Mouse (Mus musculus): Measurements from ENCODE around the gene Ripk3. TPM values are rescaled to one million over a fixed set of nuclear protein-coding genes. Genes with fewer than 3 reads are reported as not detected.

Gene Ripk3
- total RNA-seq (2021) = 1 to 10 TPM; 2.4 to 2.6 TPM
- long read RNA-seq, experiment 1, partial matches to known transcripts = 0 of 2 reads
- long read RNA-seq, experiment 1, other reads (novel, unspliced or antisense) = 0 of 2 reads
- long read RNA-seq, experiment 2, partial matches to known transcripts = 0 of 1 reads
- long read RNA-seq, experiment 2, other reads (novel, unspliced or antisense) = 0 of 1 reads

DNA sequence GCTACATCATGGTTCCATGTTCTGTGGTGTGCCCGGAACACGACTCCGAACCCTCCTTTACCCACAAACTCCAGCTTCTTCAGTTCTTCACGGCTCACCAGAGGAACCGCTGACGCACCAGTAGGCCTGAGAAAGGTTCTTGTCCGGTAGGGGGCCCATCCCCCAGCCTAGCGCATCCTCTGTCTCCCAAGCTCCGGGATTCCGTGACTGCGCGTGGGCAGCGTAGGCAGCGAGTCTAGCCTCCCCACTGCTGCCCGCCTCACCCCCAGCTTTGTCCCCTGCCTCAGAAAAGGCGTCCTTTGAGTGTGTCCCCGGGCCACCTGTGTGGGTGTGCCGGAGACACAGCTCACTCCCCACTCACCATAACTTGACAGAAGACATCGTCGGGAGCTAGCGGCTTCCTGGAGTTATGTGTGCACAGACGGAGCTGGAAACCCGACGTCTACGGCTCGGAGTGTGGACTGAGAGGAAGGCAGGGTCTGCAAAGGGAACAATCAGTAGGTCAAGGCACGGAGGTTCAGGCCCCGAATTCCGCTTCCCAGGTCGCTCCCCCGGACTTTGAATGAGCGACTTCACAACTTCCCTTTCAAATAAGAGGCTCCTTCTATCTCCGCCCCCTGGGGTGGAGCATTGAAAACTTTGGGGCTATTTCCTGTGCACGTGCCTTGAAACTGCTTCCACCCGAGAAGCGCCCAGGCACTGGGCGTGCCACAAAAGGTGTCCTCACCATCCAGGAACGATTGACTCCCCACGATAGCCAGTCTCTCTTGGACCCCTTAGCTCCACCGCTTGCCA, at the start of gene Ripk3:
Ripk3 (minus strand) TSS at position 610 of the 795 bp plus-strand sequence.
- DNase-seq = no peak
- intact Hi-C loops (cut with DNase I; ENCODE audit: low total_unique reads) = no loop called here

DNA sequence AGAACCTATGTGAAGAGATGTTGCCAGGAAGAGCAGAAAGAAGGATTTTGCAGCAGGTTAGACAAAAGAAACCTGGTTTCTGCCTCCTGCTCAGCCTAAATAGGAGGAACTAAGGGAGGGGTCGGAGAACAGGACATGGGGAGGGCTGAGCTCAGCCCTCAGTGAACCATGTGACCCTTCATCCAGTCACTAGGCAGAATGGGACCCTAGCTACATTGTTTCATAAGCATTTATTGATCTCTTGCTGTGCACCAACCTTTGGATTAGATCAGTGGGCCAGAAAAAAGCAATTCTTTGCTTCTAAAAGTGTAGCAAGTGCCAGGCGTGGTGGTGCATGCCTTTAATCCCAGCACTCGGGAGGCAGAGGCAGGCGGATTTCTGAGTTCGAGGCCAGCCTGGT, 49.6 kb upstream of the Ripk3 start:
- no peak for DNase-seq
- intact Hi-C loops (cut with DNase I; ENCODE audit: low total_unique reads) = no loop called here

DNA sequence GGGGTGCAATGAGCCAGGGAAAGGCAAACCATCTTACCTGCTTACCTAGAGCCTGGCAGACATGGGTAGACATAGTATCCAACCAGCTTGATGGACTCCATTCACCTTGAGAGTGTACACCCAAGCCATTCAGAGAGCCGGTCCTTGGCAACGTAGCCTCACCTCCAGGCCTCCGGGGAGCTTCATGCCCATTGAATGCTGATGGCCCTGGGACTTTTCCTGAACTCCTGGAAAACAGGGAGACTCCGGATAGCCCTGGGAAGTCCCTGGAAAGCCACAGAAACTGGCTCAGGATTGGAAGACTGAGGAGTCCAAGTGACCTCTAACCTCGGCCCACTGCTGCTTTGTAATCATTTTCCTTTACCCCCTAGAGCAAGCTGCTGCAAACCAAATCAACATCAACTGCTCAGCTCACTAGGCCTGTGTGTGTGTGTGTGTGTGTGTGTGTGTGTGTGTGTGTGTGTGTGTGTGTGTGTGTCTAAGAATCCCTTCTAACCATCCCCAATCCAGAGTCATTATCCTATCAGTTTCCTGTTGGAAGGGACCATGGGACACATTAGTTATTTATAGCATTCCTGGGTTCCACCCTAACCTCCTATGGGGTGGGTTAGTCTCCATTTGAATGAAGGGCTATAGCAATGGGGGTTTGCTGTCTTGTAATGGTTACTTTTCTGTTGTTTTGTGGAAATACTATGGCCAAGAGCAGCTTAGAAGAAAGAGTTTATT, 46.3 kb upstream of the Ripk3 start:
- intact Hi-C loops (cut with DNase I; ENCODE audit: low total_unique reads) = no loop called here
- no peak for DNase-seq

DNA sequence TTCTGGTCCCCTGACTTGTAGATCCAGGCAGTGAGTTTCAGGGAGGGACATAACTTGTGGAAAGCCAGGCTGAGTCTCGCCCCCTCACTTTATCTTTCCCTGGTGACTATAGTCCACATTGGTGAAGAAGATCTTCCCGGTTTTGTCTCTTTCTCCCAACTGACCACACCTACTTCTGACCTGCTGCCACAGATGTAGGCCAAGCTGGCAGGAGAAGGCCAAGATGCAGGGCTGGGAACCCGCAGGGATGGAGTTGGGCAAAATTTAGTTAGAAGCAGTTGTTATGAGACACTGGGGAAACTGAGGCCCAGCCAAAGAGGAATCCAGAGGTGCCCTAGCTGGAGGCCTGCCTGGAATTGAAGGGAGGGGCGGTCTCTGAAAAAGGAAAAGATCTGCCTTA, 44.5 kb upstream of the Ripk3 start:
- intact Hi-C loops (cut with DNase I; ENCODE audit: low total_unique reads) = no loop called here

DNA sequence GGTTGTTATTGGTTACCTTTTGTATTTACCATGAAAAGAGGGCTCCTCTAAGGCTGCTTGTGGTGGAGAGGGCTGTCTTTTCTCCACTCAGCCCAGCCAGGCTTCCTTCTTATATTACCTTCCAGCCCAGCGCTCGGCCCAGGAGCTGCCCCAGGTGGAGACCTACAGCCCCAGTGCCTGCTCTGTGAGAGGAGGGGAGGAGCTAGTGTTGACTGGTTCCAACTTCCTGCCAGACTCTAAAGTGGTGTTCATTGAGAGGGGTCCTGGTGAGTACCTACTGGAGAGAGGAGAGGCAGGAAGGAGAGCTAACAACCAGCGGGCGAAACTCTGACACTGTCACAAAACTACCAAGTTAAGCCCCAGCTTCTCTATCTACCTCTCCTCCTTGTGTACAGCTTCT, 41.7 kb upstream of the Ripk3 start:
- DNase-seq = no peak
- intact Hi-C loops (cut with DNase I; ENCODE audit: low total_unique reads) = no loop called here

More for the DNA sequence above, 44.5 kb upstream of the Ripk3 start:
- no peak for DNase-seq

DNA sequence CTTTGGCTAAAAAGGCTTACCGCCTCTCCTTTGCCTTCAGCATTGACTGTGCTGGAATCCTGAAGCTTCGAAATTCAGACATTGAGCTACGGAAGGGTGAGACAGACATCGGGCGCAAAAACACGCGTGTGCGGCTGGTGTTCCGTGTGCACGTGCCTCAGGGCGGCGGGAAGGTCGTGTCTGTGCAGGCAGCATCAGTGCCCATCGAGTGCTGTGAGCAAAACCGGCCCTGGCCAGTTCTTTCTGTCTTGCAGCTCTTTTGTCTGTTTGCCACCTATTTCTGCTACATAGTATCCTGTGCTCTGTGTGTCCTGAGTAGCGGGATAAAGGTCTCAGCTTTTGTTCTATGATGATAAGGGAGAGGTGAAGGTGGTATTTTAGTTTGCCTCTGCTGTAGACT, 41.2 kb upstream of the Ripk3 start:
- DNase-seq = no peak
- intact Hi-C loops (cut with DNase I; ENCODE audit: low total_unique reads) = no loop called here

DNA sequence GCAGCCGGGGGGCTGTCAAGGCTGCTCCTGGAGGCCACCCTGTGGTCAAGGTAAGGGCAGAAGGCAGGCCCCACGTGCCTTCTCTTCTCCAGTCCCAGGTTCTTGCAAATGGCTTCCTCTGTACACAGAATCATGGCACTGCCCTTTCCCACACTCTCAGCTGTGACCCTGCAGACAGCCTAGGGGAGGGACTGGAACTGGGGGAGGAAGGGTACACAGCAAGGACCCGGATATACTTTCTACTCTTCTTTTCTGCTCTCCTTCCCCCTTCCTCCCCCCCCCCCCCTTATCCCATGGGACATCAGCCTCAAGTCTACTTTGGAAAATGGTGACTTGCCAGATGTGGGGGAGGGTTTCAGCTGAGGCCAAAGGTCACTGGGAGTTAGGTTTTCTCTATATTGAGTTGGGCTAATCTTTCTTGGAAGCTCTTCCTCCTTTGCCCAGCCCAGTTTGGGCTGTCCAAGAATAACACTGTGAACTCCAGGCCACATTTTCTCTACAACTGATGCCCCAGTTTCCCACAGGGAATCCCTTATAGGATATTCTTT, 40.1 kb upstream of the Ripk3 start:
- intact Hi-C loops (cut with DNase I; ENCODE audit: low total_unique reads) = no loop called here
- DNase-seq = no peak

DNA sequence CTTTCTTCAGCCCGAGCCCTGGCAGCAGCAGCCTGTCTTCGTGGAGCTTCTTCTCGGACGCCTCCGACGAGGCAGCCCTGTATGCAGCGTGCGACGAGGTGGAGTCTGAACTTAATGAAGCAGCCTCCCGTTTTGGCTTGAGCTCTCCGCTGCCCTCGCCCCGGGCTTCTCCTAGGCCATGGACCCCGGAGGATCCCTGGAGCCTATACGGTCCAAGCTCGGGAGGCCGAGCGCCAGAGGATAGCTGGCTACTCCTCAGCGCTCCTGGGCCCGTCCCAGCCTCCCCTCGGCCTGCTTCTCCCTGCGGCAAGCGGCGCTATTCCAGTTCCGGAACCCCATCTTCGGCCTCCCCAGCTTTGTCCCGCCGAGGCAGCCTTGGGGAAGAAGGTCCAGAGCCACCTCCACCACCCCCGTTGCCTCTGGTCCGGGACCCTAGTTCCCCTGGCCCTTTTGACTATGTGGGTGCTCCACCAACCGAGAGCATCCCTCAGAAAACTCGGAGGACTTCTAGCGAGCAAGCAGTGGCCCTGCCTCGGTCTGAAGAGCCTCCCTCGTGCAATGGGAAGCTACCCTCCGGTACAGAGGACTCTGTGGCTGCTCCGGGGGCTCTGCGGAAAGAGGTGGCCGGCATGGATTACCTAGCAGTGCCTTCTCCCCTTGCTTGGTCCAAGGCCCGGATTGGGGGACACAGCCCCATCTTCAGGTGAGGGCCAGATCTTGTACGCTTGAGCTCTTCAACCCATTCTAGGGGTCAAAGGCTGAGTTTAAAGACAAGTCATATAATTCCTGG, 38.1 kb upstream of the Ripk3 start:
- DNase-seq = peak; percentile 31
- intact Hi-C loops (cut with DNase I; ENCODE audit: low total_unique reads) = no loop called here

DNA sequence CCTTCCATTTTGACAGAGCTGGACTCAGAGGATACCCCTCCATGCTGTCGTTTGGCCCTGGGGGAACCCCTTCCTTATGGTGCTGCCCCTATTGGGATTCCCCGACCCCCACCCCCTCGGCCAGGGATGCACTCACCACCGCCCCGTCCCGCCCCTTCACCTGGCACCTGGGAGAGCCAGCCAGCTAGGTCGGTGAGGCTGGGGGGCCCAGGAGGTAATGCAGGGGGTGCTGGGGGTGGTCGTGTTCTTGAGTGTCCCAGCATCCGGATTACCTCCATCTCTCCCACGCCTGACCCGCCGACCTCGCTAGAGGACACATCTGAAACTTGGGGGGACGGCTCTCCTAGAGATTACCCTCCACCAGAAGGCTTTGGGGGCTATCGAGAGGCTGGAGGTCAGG, 37.5 kb upstream of the Ripk3 start:
- intact Hi-C loops (cut with DNase I; ENCODE audit: low total_unique reads) = no loop called here
- DNase-seq = no peak

DNA sequence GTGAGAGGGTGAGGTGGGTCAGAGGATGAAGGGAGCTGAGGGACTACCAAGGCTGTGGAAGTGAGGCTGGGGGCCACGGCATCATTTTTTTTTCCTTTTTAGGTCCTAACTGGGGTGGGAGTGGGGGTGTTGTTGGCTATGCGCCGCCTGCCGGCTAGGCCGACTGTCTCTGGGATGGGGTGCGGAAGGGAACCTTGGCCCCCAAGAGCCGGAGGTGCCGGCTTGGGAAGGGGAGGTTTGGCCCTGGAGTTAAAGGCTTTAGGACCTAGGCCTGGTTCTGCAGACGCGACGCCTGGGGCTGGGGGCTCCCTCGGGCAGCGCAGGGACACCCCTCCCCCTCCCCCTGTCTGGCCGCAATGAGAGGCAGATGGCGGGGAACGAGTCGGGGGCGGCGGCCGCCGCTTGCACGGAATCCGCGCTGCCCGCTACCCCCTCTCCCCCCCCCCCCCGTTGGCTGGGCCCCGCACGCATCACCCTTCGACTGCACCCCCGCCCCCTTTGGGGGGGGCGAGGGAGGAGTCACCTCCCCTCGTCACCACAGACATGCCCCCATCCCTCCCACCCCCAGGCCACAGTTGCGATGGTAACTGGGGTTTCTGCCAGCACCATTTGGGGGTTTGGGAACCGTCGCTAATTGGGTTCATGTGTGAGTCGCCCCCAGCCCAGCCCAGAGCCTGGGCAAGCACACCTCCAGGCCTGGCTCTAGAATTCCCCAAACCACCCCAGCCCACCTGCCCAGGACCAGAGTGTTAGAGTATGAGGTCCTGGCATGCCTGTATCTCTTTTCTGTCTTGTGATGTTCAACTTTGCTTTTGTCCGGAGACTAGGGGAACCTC, 36.8 kb upstream of the Ripk3 start:
- peak; percentile 32 for DNase-seq
- intact Hi-C loops (cut with DNase I; ENCODE audit: low total_unique reads) = no loop called here

DNA sequence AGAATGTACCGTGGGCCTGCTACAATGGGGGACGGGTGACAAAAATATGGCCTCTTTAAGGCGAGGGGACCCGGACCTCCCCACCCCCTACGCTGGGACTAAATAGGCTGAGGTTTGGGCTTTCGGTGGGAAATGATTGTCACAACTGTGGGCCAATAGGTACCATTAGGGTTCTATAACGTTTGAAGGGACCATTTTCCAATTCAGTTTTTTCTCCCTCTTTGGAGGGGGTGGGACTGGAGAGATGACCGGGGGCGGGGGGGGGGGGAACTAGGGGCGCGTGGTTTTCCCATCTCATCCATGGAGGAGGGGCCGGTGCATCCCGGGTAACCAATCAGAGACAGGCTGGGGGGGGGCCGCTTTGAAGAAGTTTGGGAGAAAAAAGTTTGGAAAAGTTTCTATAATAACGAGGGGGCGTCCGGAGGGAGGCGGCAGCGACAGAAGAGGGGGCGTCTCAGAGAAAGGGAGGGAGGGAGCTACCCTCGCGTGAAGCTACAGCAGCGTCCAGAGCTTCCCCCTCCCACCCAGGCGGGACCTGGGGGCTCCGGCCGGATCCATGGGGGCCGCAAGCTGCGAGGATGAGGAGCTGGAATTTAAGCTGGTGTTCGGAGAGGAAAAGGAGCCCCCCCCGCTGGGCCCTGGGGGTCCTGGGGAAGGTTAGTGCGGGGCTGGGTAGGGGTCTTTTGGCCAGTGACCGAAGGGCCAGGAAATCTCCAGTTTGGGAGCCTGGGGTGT, 36.0 kb upstream of the Ripk3 start:
- peak; percentile 70 for DNase-seq
- intact Hi-C loops (cut with DNase I; ENCODE audit: low total_unique reads) = loop anchor here (5.0 kb wide), 2 partner anchors 38 to 93 kb away; no protein-coding TSS in a partner anchor

DNA sequence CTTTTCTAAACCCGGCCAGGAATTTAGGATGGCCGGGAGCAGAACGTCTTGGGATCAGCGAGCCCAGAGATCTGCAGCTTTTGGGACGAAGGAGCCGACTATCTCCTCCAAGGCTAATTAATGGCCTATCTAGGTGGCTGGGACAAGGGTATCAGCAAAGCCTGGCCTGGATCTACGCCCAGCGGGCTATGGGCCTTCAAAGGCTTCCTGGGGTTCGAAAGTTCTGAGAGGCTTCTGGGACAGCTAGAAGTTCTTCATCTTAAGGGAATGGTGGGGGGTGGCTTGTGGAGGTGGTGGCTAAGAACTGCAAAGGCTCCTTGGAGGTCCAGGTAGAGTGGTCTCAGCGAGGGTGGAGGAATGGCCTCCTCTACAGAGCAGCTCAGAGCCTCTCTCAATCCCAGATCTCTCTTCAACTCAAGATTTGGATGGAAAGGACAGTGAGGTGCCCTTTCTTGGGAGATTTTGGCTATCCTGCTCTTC, 35.4 kb upstream of the Ripk3 start:
- intact Hi-C loops (cut with DNase I; ENCODE audit: low total_unique reads) = loop anchor here (5.0 kb wide), 2 partner anchors 38 to 93 kb away; no protein-coding TSS in a partner anchor
- DNase-seq = peak; percentile 49

DNA sequence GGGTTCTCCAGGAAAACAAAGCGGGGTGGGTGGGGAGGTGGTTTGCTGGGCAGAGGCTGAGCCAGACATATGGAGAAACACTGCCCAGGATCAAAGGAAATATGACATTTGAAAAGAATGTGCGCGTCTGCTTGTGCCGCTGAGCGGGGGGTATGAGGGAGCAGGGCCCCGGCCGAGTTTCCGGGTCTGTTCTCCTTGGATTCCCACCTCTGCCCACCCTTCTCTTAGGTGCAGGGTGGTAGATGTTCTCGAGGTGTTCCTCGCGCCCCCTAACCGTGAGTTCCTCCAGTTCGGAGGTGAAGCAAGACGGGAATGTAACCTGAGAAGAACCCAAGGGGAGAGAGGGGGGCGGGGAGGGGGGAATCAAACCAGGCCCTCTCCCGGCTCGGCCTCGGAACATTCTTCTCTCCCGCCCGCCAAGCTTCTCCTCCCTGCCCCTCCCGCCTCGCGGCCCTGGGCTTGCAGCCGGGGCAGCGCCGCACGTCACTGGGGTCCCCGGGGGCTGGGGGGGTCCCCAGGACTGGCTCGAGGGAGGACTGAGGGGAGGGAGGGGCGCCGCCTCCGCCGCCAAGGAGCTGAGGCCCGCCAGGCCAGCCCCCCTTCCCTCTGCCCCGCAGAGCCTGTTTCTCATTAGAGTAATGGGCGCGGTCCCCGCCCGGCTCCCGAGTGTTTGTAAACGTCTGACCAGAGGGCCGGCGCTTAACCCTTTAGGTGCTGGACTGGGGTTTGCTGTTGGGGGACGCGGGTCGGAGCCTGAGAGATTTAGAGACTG, 34.5 kb upstream of the Ripk3 start, which contains the start of gene Nfatc4:
Nfatc4 (plus strand) TSS at position 154 of the 772 bp plus-strand sequence.
- intact Hi-C loops (cut with DNase I; ENCODE audit: low total_unique reads) = loop anchor here (5.0 kb wide), 2 partner anchors 39 to 94 kb away; no protein-coding TSS in a partner anchor
- DNase-seq = peak; percentile 89

DNA sequence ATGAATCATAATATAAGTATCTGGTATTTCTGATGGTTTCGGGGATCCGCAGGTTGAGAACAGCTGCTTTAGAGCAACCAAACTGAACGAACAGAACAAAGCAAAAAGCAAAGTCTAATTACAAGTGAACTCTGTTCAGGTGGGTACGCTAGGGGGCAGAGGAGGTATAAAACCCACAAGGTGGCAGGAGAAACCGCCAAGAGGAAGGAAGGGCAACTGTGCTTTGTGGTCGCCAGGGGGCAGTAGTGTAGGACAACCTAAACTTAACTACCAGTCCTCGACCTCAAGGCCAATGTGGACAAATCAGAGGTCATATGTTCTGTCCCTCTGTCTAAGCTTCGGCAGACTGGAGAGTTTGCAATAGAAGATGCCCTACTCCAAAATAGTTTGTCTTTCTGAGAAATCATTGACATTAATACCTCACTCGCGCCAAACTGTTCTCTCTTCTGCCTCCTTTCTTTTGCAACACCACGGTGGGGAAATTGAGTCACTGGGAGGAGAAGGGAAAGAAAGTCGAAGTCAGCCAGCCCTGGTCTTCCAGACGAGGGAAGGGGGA, 33.8 kb upstream of the Ripk3 start:
- intact Hi-C loops (cut with DNase I; ENCODE audit: low total_unique reads) = loop anchor here (5.0 kb wide), 2 partner anchors 40 to 95 kb away; no protein-coding TSS in a partner anchor

DNA sequence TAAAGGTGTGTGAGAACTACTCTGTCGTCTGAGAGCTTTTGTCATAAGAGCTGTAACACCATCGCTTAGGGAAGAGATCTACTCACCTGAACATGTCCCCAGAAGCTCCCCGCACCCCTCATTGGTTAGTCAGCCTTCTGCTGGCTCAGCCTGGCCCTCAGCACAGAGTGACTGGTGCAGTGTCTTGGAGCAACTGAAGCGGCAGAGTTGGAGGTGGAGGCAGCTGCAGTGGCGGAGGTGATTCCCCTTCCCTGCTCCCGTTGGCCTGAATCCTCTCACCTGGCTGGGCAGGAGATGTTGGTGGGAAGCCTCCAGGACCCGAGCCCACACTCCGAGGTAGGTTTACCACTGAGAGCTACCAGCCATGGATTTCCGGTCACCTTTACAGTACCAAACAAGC, 31.9 kb upstream of the Ripk3 start:
- intact Hi-C loops (cut with DNase I; ENCODE audit: low total_unique reads) = loop anchor here (5.0 kb wide), 2 partner anchors 42 to 97 kb away; no protein-coding TSS in a partner anchor
- DNase-seq = no peak

More for the DNA sequence above, 33.8 kb upstream of the Ripk3 start:
- peak; percentile 79 for DNase-seq

DNA sequence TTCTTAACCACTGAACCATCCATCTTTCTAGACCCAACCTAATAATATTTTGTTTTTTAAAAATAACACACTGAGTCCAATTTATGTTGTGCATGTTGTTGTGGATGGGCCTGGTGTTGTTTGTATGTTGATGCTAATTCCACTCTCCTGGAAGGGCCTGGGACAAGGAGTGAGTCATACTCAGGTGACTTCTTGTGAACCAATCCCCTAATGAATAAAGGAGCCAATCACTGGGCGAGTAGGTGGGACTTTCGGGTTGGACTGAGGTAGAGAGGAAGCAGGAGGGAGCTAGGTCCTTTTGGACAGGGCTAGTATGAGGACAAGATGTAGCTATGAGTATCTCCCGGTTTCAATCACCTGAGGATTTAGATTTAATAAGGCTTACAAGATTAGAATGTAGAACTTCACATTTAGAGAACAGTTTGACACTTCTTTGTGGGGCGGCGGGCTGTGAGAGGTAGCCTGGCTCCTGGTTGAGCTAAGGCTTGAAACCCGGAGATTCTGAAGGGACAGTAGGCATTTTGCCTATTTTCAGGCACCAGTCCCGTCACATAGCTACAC, 31.3 kb upstream of the Ripk3 start:
- DNase-seq = no peak
- intact Hi-C loops (cut with DNase I; ENCODE audit: low total_unique reads) = loop anchor here (5.0 kb wide), 2 partner anchors 42 to 97 kb away; no protein-coding TSS in a partner anchor

Measured in gastrocnemius, postnatal 14 days (tissue).